ENCODE assay signal across 13 mouse cellular contexts in genomic region chr11:119893667-119894236, GRCm38 (mm10). TPM values are rescaled to one million over a fixed set of nuclear protein-coding genes. Genes with fewer than 3 reads are reported as not detected.
DNase-seq lines count a peak whose midpoint lies in the region; ATAC-seq lines count a peak whose summit lies in the region.
"Had no signal": no experiment of that assay in that cellular context is flagged by ENCODE, and none has a peak within 500 bp of the region (broad histone marks: within the 10 kb centered on the region; RNA-seq: fewer than 3 reads in every experiment).

No protein-coding gene starts in this region.

- H3K27ac ChIP-seq in neural tube, embryonic 11.5 days (ENCODE audit: low read depth, low read length): peak overlapping the region; percentile 64
- H3K27ac ChIP-seq in hindbrain, embryonic 10.5 days: peak overlapping the region; percentile 2; the same call in 1 of the 2 replicates
- peak overlapping the region; percentile 77 for H3K27ac ChIP-seq in midbrain, embryonic 15.5 days
- H3K27ac ChIP-seq: liver, embryonic 12.5 days had no signal

- no peak overlapping the region for H3K4me2 ChIP-seq in neural tube, embryonic 11.5 days (ENCODE audit: low read depth)
- H3K4me2 ChIP-seq in midbrain, embryonic 15.5 days: no peak overlapping the region
- H3K4me2 ChIP-seq: liver, embryonic 12.5 days had no signal

- peaks cover 12% of the 10 kb centered on the region for H3K36me3 ChIP-seq in neural tube, embryonic 11.5 days (ENCODE audit: control insufficient read depth, insufficient read depth, low read length)
- H3K36me3 ChIP-seq in hindbrain, embryonic 10.5 days: peaks cover 96% of the 10 kb centered on the region
- H3K36me3 ChIP-seq in midbrain, embryonic 15.5 days (replicated peaks): peaks cover 19% of the 10 kb centered on the region

- H3K9me3 ChIP-seq in neural tube, embryonic 11.5 days (ENCODE audit: control insufficient read depth, low read length): no peaks in the 10 kb centered on the region
- no peaks in the 10 kb centered on the region for H3K9me3 ChIP-seq in hindbrain, embryonic 10.5 days
- H3K9me3 ChIP-seq in midbrain, embryonic 15.5 days: no peaks in the 10 kb centered on the region
- H3K9me3 ChIP-seq: liver, embryonic 12.5 days had no signal

- peak overlapping the region; percentile 6; the same call in 1 of the 2 replicates for H3K9ac ChIP-seq in neural tube, embryonic 11.5 days (ENCODE audit: low read length)
- H3K9ac ChIP-seq in midbrain, embryonic 15.5 days: 0 out of 2 replicates have a peak overlapping the region, but pooled peaks have one; percentile 12
- H3K9ac ChIP-seq: liver, embryonic 12.5 days had no signal

- 44% methylated on average over 10 of the region's 10 CpGs for WGBS in neural tube, embryonic 11.5 days
- WGBS in hindbrain, embryonic 10.5 days: 89% methylated on average over 10 of the region's 10 CpGs
- 67% methylated on average over 10 of the region's 10 CpGs for WGBS in midbrain, embryonic 15.5 days

- no peaks in the 10 kb centered on the region for H3K4me1 ChIP-seq in neural tube, embryonic 11.5 days (ENCODE audit: control insufficient read depth, insufficient read depth, low read length)
- H3K4me1 ChIP-seq in hindbrain, embryonic 10.5 days (replicated peaks): peaks cover 12% of the 10 kb centered on the region
- H3K4me1 ChIP-seq in midbrain, embryonic 15.5 days: peaks cover 12% of the 10 kb centered on the region; the same call in 1 of the 2 replicates

- intact Hi-C loops in heart, postnatal 14 days (cut with DNase I): no loop called here

- ATAC-seq in neural tube, embryonic 11.5 days (ENCODE audit: insufficient read depth, low FRiP score, low TSS enrichment): no peak
- peak; percentile 53 for ATAC-seq in midbrain, embryonic 15.5 days (replicated peaks)

- H3K27me3 ChIP-seq in neural tube, embryonic 11.5 days (ENCODE audit: control insufficient read depth, insufficient read depth, low read length): no peaks in the 10 kb centered on the region
- no peaks in the 10 kb centered on the region for H3K27me3 ChIP-seq in hindbrain, embryonic 10.5 days (ENCODE audit: insufficient read depth, poor library complexity, severe bottlenecking)
- H3K27me3 ChIP-seq in midbrain, embryonic 15.5 days (replicated peaks): no peaks in the 10 kb centered on the region
- H3K27me3 ChIP-seq: liver, embryonic 12.5 days had no signal

- no peak for DNase-seq in neural tube, embryonic 11.5 days (ENCODE audit: low spot score)
- no peak for DNase-seq in neural tube, embryonic 10.5 days (ENCODE audit: extremely low spot score, low spot score)
- no peak for DNase-seq in hindbrain, embryonic 10.5 days (ENCODE audit: low spot score)
- DNase-seq in lung, postnatal 36 days: no peak
- no peak for DNase-seq in adrenal gland, adult 2 months
- DNase-seq in kidney, postnatal 25 days: no peak
- DNase-seq in heart, postnatal 14 days: no peak
- DNase-seq: heart, adult 11 months; kidney, adult 18-20 months; lung, postnatal 10 days; spleen, adult 18-20 months had no signal

- H3K4me3 ChIP-seq in neural tube, embryonic 11.5 days (ENCODE audit: low read depth, low read length): no peak overlapping the region
- H3K4me3 ChIP-seq in hindbrain, embryonic 10.5 days: no peak overlapping the region
- no peak overlapping the region for H3K4me3 ChIP-seq in midbrain, embryonic 15.5 days
- H3K4me3 ChIP-seq: liver, embryonic 12.5 days had no signal

RNA-seq across cellular contexts. Expression of gene Chmp6, which starts 19.5 kb away (rescaled TPM):
- 89.6 and 92.1 TPM in 2 replicates for polyA plus RNA-seq in neural tube, embryonic 11.5 days (2014; fragmentation: Nextera tagmentation; extraction: Ambion mirVana)
- 112 and 114 TPM in 2 replicates for polyA plus RNA-seq in hindbrain, embryonic 10.5 days (2016; fragmentation: Nextera tagmentation; extraction: Ambion mirVana)
- polyA plus RNA-seq in midbrain, embryonic 15.5 days (2015; fragmentation: Nextera tagmentation; extraction: Ambion mirVana): 113 and 116 TPM in 2 replicates
- total RNA-seq in adrenal gland, adult 2 months (2021): 10 to 100 TPM; 26.0 to 34.9 TPM
- 56.8 and 66.5 TPM in 2 replicates for polyA plus RNA-seq in adrenal gland, adult 2 months (2012; rRNA removed)
- total RNA-seq in heart, postnatal 14 days (2021): 10 to 100 TPM; 28.2 to 30.3 TPM

RNA-seq across cellular contexts. Expression of gene Baiap2, which starts 48.8 kb away (rescaled TPM):
- polyA plus RNA-seq in neural tube, embryonic 11.5 days (2014; fragmentation: Nextera tagmentation; extraction: Ambion mirVana): 11.9 and 12.6 TPM in 2 replicates
- 9.8 and 11.0 TPM in 2 replicates for polyA plus RNA-seq in hindbrain, embryonic 10.5 days (2016; fragmentation: Nextera tagmentation; extraction: Ambion mirVana)
- 15.5 and 16.3 TPM in 2 replicates for polyA plus RNA-seq in midbrain, embryonic 15.5 days (2015; fragmentation: Nextera tagmentation; extraction: Ambion mirVana)
- 10 to 100 TPM; 17.0 to 23.2 TPM for total RNA-seq in adrenal gland, adult 2 months (2021)
- polyA plus RNA-seq in adrenal gland, adult 2 months (2012; rRNA removed): 42.3 and 46.7 TPM in 2 replicates
- 10 to 100 TPM in 1 of 2 experiments, 1 to 10 TPM in 1; 9.2 to 10.3 TPM for total RNA-seq in heart, postnatal 14 days (2021)

Comparison
In these comparisons a context has a peak if more than half of its experiments do, and no peak if none do; other contexts are left out.
1. H3K27ac ChIP-seq: peak in every context shown above with its lines; median percentile 77 in midbrain, embryonic 15.5 days; 64 in neural tube, embryonic 11.5 days; 2 in hindbrain, embryonic 10.5 days.